Mouse (Mus musculus): ENCODE data around the gene Dbn1.

GRCm38 (mm10) chr13:55502405-55502804 lies 14.5 kb upstream of the Dbn1 start:
- TF ChIP-seq IRF4 (IDR thresholded peaks at IDR 0.05; ENCODE audit: low read depth, low read length) (no peak), E2F4 (IDR thresholded peaks at IDR 0.05; ENCODE audit: insufficient replicate concordance, low read depth, low read length) (no peak), POLR2A (IDR thresholded peaks at IDR 0.05; ENCODE audit: low read depth, low read length) (no peak), CTCF (conservative IDR thresholded peaks at IDR 0.05 in 1 of 2, IDR thresholded peaks at IDR 0.05 in 1 of 2; ENCODE audit: low read depth in 2 of 2, low read length in 2 of 2) (no peak), EP300 (IDR thresholded peaks at IDR 0.05; ENCODE audit: low read length) (no peak), POLR2AphosphoS2 (IDR thresholded peaks at IDR 0.05; ENCODE audit: low read depth, low read length) (no peak), JUND (conservative IDR thresholded peaks at IDR 0.05; ENCODE audit: low read depth, low read length) (no peak)
